Mouse (Mus musculus) small intestine, adult 2 months (tissue): ENCODE measurements around the gene Prg2.

ENCODE experiments used
- CTCF ChIP-seq: fragments of 200-500 bp; IDR thresholded peaks from 2 replicates; pipeline ENCODE4 v1.5.1; 2012; ENCODE audit warnings: low read depth, mild to moderate bottlenecking, control low read depth, inconsistent platforms, low read length, moderate library complexity, mixed read lengths; ENCODE audit not compliant: insufficient replicate concordance, insufficient read length; ENCODE audit errors: extremely low read depth
- POLR2A ChIP-seq: fragments of 200-500 bp; IDR thresholded peaks from 2 replicates; pipeline ENCODE4 v1.6.1; 2012; ENCODE audit warnings: low read depth, mild to moderate bottlenecking, control low read depth, inconsistent platforms, low read length, moderate library complexity

GRCm38 (mm10) chr2:84961300-84961699, 19.0 kb upstream of the Prg2 start:
- TF ChIP-seq CTCF (no peak), POLR2A (no peak)
